20 mouse cellular contexts compared by ENCODE assay signal in the genomic region with DNA sequence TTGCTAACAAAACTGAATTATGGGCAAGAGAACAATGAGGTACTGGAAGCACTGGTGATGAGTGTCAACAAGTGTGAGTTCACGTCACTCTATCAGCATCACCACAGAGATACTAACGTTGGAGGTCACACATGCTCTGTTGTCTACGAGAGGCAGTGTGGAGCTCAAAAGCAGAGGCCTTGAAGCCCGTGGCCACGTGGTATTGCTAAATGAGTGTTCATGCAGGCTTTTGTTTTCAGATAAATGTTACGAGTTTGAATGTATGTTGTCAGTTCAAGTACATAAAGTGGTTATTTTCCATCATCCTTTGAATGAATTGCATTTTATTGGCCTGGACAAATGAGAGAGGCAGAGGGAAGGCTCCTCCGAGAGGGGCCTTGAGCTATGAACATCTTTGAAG.
DNase-seq lines count a peak whose midpoint lies in the region; TF ChIP-seq lines count a peak whose summit lies in the region.
"Had no signal": no experiment of that assay in that cellular context is flagged by ENCODE, and none has a peak within 500 bp of the region (broad histone marks: within the 10 kb centered on the region; RNA-seq: fewer than 3 reads in every experiment).

No protein-coding gene starts in this region.

- TF ChIP-seq CTCF in layer of hippocampus, adult 2 months (conservative IDR thresholded peaks at IDR 0.05) = no peak
- no peak for TF ChIP-seq CTCF in CH12.LX (conservative IDR thresholded peaks at IDR 0.05 in 1 of 2, IDR thresholded peaks at IDR 0.05 in 1 of 2; ENCODE audit: low read depth in 2 of 2, low read length in 2 of 2)

- no peaks in the 10 kb centered on the region for H3K27me3 ChIP-seq in CH12.LX (replicated peaks)
- H3K27me3 ChIP-seq: embryonic facial prominence, embryonic 13.5 days; forebrain, embryonic 12.5 days; heart, embryonic 13.5 days; hindbrain, embryonic 13.5 days; Patski had no signal

- no peak overlapping the region for H3K4me2 ChIP-seq in CH12.LX (ENCODE audit: insufficient read depth, low read depth, poor library complexity, severe bottlenecking)

- peak overlapping the region; percentile 3; the same call in 1 of the 2 replicates for H3K9ac ChIP-seq in CH12.LX (ENCODE audit: insufficient read depth, low read depth)
- H3K9ac ChIP-seq: forebrain, embryonic 12.5 days; hindbrain, embryonic 13.5 days had no signal

- H3K27ac ChIP-seq in layer of hippocampus, adult 2 months = peak overlapping the region; percentile 85
- no peak overlapping the region for H3K27ac ChIP-seq in CH12.LX (ENCODE audit: insufficient read depth, low read depth)
- H3K27ac ChIP-seq: forebrain, embryonic 12.5 days; hindbrain, embryonic 13.5 days; hindbrain, postnatal 0 days had no signal

- no peak overlapping the region for H3K4me3 ChIP-seq in layer of hippocampus, adult 2 months
- H3K4me3 ChIP-seq in CH12.LX (replicated peaks in 1 of 3; ENCODE audit: low read depth in 2 of 3, low read length in 2 of 3, poor library complexity in 1 of 3) = no peak overlapping the region
- H3K4me3 ChIP-seq: embryonic facial prominence, embryonic 13.5 days; forebrain, embryonic 12.5 days; hindbrain, embryonic 13.5 days had no signal

- peaks cover 33 to 55% of the 10 kb centered on the region in 2 experiments for H3K4me1 ChIP-seq in CH12.LX (ENCODE audit: control insufficient read depth in 1 of 2, insufficient read depth in 2 of 2)

- peaks cover 0 to 5% of the 10 kb centered on the region in 2 experiments for H3K36me3 ChIP-seq in CH12.LX (replicated peaks in 1 of 2; ENCODE audit: control insufficient read depth in 1 of 2, insufficient read depth in 1 of 2, low read length in 1 of 2)
- H3K36me3 ChIP-seq: embryonic facial prominence, embryonic 13.5 days; forebrain, embryonic 12.5 days; heart, embryonic 13.5 days; hindbrain, embryonic 13.5 days had no signal

- peaks cover 7% of the 10 kb centered on the region for H3K9me3 ChIP-seq in CH12.LX (replicated peaks; ENCODE audit: low read length)

- in situ Hi-C loops in CH12.LX (cut with MboI; ENCODE audit: low pct_ligation_motif_present, low pct_unique_long_range_greater_than_20kb, low sequenced_read_pairs) = loop anchor here (10.0 to 25.0 kb wide), 2 partner anchors 279 to 557 kb away; a partner anchor contains a TSS

- no peak for TF ChIP-seq EP300 in CH12.LX (IDR thresholded peaks at IDR 0.05; ENCODE audit: low read length)

- dilution Hi-C loops in CH12.LX (cut with MboI; ENCODE audit: extremely low pct_ligation_motif_present, extremely low pct_unique_long_range_greater_than_20kb, low sequenced_read_pairs) = no loop called here

- DNase-seq in layer of hippocampus, adult 2 months (ENCODE audit: low spot score in 2 of 2) = no peak
- no peak for DNase-seq in layer of hippocampus, adult 9-11 months
- DNase-seq in A20 (ENCODE audit: low read depth, low spot score) (peak; percentile 59), CH12.LX (ENCODE audit: extremely low read depth) (no peak), adipocyte (ENCODE audit: low spot score) (no peak)
- DNase-seq in adrenal gland, postnatal 14 days = peak; percentile 59
- no peak for DNase-seq in gastrocnemius, postnatal 14 days
- DNase-seq: B cell, adult 2 months; cerebellum, adult 18-20 months; cerebellum, adult 9-11 months; cerebellum, postnatal 36 days; gastrocnemius, postnatal 10 days; heart, postnatal 10 days; kidney, adult 11 months had no signal

- TF ChIP-seq POLR2A in CH12.LX (IDR thresholded peaks at IDR 0.05; ENCODE audit: low read depth, low read length) = no peak

- no peak for TF ChIP-seq RAD21 in CH12.LX (IDR thresholded peaks at IDR 0.05; ENCODE audit: low read depth, low read length)

- peaks cover 4% of the 10 kb centered on the region; the same call in 1 of the 2 replicates for H3K79me2 ChIP-seq in CH12.LX (replicated peaks; ENCODE audit: control insufficient read depth, extremely low read depth, insufficient read depth, poor library complexity, severe bottlenecking)

- intact Hi-C loops in gastrocnemius, postnatal 14 days (cut with DNase I; ENCODE audit: low total_unique reads) = loop anchor here (10.0 kb wide), 1 partner anchor 139 kb away; no protein-coding TSS in a partner anchor

TF ChIP-seq in CH12.LX, 34 proteins besides CTCF, POLR2A, EP300 and RAD21:
- peak; percentile 35 for TF ChIP-seq USF1 (IDR thresholded peaks at IDR 0.05; ENCODE audit: low read depth, low read length)
- TF ChIP-seq SIN3A (IDR thresholded peaks at IDR 0.05; ENCODE audit: low read length) = no peak
- TF ChIP-seq MAX (IDR thresholded peaks at IDR 0.05; ENCODE audit: low read length) = peak; percentile 67; the same call in 1 of the 2 replicates
- no peak for TF ChIP-seq MAFK (IDR thresholded peaks at IDR 0.05; ENCODE audit: insufficient replicate concordance, low read length)
- 0 out of 2 replicates have a peak, but pooled peaks have one; percentile 29 for TF ChIP-seq MYC (IDR thresholded peaks at IDR 0.05; ENCODE audit: low read depth, low read length)
- no peak for TF ChIP-seq USF2 (conservative IDR thresholded peaks at IDR 0.05; ENCODE audit: low read depth, low read length)

Comparison
In these comparisons a context has a peak if more than half of its experiments do, and no peak if none do; other contexts are left out.
1. DNase-seq: peak in A20 (single experiment) and adrenal gland, postnatal 14 days (single experiment); none in layer of hippocampus, adult 2 months (0 of 2), layer of hippocampus, adult 9-11 months (single experiment), CH12.LX (single experiment), adipocyte (single experiment) and gastrocnemius, postnatal 14 days (single experiment).